Mouse (Mus musculus) heart, adult 9 months (tissue): ENCODE measurements around the gene Slc6a6.
A peak's percentile ranks its signal among the peaks of the same experiment; 100 is the strongest.

Experiments used
- DNase-seq, 2 experiments: peaks; one replicate each; pipeline ENCODE4 v3.0.0; 2022; ENCODE audit warnings: low spot score in 2 of 2

Gene Slc6a6

DNA sequence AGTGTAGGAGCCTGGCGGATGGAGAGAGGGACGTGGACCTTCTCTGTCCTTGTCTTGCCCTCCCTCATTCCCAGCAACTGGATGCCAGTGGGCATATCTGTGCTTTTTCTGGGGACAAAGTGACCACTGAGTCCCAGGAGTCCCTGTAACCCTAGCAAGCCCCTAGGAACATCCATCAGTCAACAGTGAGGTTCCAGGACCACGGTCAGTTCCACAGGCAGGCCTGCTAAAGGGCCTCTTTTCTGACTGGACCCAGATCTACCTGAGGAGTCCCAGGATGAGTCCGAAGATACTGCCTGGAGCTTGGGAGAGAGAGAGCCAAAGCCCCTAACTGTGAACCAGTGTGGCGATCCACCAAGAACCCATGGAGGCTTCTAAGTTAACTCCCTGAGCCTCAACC is 90.1 kb downstream of the Slc6a6 start:
- no peak for DNase-seq

DNA sequence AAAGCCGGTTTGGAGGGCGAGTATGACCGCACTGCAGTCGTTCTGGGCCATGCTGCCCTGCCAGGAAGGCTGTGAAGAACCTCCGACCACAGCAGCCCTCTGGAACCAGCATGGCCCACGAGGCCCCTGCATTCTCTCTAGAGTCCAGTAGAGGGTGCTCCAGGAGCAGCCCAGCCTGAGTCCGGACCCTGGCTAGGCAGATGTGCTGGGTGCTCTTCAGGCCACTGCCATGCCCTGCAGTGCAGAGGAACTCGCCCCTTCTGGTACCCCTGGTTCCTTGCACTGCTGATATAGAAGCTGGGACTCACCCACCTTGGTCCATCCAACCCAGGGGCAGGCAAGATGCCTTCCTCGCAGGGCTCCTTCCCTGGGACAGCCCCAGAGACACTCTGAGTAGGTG is 92.7 kb downstream of the Slc6a6 start:
- DNase-seq, result peak in 1 of 2 experiments; percentile 42

DNA sequence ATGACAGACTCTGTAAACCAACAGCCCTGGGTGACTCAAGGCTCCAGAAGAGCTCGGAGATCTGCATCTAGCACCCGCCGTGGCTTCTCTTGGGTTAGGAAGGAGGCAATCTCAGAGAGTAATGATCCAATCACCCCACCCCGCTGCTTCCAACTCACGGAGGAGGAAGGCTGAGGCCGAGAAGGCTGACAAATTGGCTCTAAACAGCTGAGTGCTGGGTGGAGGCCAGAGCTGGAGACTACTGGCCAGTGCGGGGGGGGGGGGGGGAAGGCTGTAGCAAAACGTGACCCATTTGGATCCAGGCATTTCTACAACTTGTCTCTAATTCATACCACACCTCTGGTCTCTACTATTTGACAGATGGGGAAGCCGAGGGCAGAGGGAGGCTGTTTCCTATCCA is 95.4 kb downstream of the Slc6a6 start:
- DNase-seq, result no peak

DNA sequence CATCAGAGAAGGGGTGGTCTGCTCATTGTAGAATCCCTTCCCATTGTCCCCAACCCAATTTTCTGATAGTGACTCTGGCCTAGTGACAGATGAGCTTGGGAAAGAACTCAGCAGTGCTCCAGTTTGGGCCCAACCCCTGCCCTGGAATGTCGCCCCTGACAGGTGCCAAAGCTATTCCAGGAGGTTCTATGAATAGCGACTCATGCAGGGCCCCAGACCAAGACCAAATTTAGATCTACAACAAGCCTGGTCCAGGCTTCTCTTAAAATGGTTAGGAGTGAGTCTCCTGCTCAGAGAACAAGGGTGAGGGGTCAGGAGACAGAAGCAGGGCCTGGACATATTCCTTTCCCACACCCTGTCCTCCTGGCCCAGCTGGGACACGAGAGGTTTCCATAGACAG is 101.2 kb downstream of the Slc6a6 start:
- DNase-seq, result peak; percentile 71 to 81

DNA sequence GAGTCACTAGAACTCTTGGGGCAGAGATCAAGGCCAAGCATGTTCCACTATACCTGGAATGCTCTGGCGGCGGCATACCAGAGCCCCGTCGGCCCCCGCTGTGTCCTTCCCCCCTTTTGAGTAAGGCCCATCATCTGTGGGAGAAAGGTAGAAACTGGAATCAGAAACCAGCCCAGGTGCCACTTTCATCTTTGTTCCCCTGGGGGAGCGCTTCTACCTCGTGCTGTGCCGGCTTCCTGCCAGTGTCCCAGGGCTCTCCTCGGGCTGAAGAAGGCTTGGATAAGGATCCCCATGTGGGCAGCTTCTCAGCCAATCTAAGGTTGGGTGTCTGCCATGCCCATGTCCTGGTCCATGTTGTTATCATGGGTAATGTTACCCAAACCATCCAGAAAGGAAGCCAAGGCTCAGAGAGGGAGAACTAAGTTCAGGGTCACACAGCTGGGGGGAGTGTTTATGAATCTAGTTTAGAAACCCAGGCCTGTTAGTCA is 104.5 kb downstream of the Slc6a6 start:
- DNase-seq, result no peak

DNA sequence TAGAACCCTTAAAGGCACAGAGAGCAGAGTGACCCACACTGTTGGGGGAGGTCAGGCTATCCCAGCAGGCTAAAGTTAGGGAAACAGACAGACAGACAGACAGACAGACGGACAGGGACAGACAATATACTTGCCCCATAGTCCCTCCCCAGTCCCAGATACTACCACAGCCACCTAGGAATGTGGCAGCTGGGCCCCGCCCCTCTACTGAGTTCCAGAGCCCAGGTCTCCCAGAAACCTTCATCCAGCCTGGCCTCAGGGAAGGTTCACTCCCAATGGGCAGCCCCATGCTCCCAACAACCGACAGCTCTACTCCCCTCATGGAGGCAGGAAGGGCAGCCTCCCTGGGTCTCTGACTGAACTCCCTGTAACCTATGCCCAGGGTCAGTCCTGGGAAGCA is 111.8 kb downstream of the Slc6a6 start:
- no peak for DNase-seq

DNA sequence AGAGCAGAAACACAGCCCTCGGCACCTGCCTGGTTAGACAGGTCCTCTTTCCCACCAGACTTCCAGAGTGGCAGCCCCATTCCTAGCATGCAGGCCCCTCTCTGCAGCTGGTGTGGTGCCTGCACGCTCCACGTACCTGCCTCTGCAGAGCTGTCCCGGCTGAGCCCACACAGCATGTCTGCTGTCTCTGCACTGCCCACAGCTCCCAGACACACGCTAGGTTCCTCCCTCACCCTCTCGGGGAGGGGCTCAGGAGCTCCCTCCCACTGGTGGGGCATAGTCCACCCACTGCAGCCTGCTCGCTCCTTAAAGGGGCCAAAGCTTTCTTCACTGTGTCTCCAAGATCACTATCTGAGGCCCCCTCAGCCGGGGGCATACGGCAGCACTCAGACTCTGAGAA is 112.2 kb downstream of the Slc6a6 start:
- DNase-seq, result no peak

DNA sequence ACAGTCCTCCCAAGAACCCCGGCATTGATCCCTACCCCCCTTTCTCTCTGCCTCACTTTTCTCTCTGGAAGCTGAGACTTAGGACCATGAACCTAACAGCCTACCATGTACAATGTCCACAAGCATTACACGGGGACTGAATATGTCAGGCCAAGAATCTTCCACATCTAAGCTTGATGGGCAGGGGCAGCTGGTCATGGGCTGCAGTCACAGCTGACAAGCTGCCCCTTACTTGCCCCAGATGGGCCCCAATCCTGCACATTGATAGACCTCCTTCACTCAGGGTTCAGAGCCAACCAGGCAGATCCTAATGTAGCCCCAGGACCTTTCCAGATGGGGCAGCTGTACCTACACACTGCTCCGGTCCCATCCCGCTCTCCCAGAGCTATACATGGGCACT is 112.9 kb downstream of the Slc6a6 start:
- no peak for DNase-seq

DNA sequence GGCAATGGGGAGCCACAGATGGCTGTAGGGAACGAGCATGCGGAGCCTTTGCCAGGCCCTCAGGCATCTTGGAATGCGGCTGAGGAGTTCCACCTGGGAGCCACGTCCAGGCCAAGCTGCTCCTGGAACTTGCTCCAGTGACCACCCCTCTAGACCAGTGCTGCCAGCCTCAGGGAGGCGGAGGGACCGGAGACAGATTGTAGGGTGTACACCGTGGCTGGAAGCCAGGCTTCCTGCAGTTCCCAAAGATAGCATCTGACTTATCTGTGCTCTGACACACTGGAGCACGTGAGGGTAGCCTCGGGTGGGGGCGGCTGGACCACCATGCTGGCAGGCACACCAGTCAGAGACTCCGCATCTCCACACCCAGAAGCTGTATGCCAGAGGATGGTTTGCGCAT is 114.6 kb downstream of the Slc6a6 start:
- no peak for DNase-seq

DNA sequence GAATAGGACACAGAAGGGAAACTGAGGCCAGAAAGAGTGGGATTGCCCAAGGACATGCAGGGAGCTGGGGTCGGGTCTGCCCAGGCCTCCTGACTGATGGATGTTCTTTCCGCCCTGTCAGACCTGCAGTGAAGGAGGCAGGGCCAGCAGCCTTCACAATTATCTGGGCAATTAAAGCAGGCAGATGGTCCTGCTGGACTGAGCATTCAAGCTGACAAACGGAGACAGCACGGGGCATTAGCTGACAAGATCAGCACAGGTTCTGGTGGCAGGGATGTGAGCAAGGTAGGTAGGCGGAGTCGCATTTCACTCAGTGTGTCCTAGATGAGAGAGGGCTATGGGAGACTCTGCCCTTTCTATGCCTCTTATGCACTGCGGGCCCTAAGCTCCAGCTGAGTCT is 120.3 kb downstream of the Slc6a6 start:
- no peak for DNase-seq

DNA sequence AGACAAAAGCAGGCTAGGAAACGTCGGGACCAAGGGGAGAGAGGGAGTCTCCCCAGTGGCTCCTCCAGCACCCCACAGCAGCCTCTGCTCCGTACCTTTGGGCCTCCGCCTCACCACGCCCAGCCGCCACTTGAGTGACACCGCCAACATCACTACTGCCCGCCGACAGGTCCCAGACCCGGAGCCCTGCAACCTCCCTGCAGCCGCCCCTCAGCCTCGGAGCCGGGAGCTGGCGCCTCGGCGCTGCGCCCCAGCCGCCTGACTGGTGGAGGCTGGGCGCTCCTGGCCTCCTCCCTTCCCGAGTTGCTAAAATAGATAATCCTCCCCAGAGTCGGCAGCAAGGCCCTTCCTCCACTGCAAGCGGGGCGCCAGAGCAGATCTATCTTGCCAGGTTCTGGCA is 123.3 kb downstream of the Slc6a6 start:
- DNase-seq, result no peak

DNA sequence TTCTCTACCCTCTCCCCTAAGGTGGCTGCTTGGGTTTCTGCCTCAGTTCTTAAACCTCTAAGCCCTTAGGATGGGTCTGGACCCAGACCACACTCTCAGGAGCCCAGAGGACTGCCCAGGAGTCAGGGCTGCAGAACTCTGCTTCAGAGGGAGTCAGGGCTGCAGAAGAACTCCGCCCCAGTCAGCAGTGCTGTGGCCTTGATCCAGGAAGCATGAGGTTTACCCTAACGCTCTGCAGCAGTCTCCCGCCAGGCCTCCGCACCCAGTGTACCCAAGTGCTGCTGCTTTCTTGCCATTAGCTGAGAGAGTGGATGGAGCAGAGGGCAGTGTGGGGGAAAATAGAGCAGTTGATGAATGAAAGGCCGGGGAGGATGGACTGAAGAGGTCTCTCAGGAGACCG is 124.2 kb downstream of the Slc6a6 start:
- DNase-seq, result no peak
